Mouse (Mus musculus) heart, embryonic 16.5 days (tissue): Measurements from ENCODE around the gene Cnga4. TPM values are rescaled to one million over a fixed set of nuclear protein-coding genes. Genes with fewer than 3 reads are reported as not detected.
A peak's percentile ranks its signal among the peaks of the same experiment; 100 is the strongest.

Source experiments
- ATAC-seq: fragments of 200-750 bp; cut with Nextera tagmentation; replicated peaks from 2 replicates; pipeline ENCODE4 v1.8.0; 2017; ENCODE audit warnings: moderate number of reproducible peaks; ENCODE audit not compliant: insufficient read depth, low FRiP score; ENCODE audit errors: extremely low read depth
- H3K27ac ChIP-seq: fragments of 300-500 bp; sonication (generic); 2 replicates; pipeline ENCODE4 v1.5.1; 2014; ENCODE audit warnings: mild to moderate bottlenecking, low read length, control low read depth, moderate library complexity
- H3K27me3 ChIP-seq: fragments of 300-500 bp; sonication (generic); 2 replicates; pipeline ENCODE4 v1.6.1; 2014; ENCODE audit warnings: low read length, mixed read lengths; ENCODE audit not compliant: control insufficient read depth, insufficient read depth
- H3K36me3 ChIP-seq: fragments of 300-500 bp; sonication (generic); 2 replicates; pipeline ENCODE4 v1.6.1; 2014; ENCODE audit not compliant: control insufficient read depth, insufficient read depth
- H3K4me1 ChIP-seq: fragments of 300-500 bp; sonication (generic); 2 replicates; pipeline ENCODE4 v1.6.1; 2014; ENCODE audit warnings: low read length, mixed read lengths; ENCODE audit not compliant: control insufficient read depth, insufficient read depth
- H3K4me2 ChIP-seq: fragments of 300-500 bp; sonication (generic); 2 replicates; pipeline ENCODE4 v1.6.1; 2014; ENCODE audit warnings: low read depth, mild to moderate bottlenecking, control low read depth, low read length
- H3K4me3 ChIP-seq: fragments of 300-500 bp; sonication (generic); 2 replicates; pipeline ENCODE4 v1.5.1; 2014; ENCODE audit warnings: mild to moderate bottlenecking, control low read depth, low read length
- H3K9ac ChIP-seq: fragments of 300-500 bp; sonication (generic); 2 replicates; pipeline ENCODE4 v1.6.1; 2014; ENCODE audit warnings: low read length, control low read depth
- H3K9me3 ChIP-seq: fragments of 300-500 bp; sonication (generic); replicated peaks from 2 replicates; pipeline ENCODE4 v1.6.1; 2016; ENCODE audit warnings: low read length; ENCODE audit not compliant: control insufficient read depth
- WGBS: fragments of 180-500 bp; shearing (Covaris S2); extraction: QIAGEN DNeasy Blood & Tissue Kit; methylation state at CpG from one replicate; pipeline ENCODE4 v1.1.7; 2014; 5-methylcytosine and 5-hydroxymethylcytosine counted together
- polyA plus RNA-seq: library from polyadenylated mRNA; unstranded; fragments of >200 nt; fragmentation: Nextera tagmentation; extraction: Ambion mirVana; gene quantifications from 2 replicates; pipeline ENCODE4 v1.2.1, GENCODE M21; 2015

Cnga4 gene
- polyA plus RNA-seq, 1 experiment from 2014 or later, result 0.05 TPM

DNA sequence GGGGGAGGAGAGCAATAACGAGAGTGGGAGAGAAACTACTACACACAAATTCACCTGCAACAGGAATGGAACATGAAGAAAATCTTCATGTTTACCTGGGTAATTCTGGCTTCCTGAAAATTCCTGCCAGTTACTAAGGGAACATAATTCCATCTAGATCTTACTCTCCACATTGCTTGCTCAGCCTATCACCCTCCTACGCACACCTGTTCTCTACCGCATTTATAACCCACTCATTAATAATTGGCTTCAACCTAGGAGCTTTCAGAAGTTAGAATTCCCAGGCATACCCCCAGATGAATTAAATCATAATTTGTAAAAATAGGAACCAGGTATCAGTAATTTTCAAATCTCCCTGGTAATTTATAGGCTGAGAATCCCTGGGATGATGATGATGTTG lies 30.4 kb upstream of the Cnga4 start:
- H3K27ac ChIP-seq, result peak overlapping the region; percentile 81
- no peak overlapping the region for H3K4me3 ChIP-seq
- H3K4me2 ChIP-seq, result no peak overlapping the region
- H3K9me3 ChIP-seq, result no peaks in the 10 kb centered on the region
- WGBS, result 82% methylated on average over 3 of the region's 3 CpGs
- H3K36me3 ChIP-seq, result peaks cover 21% of the 10 kb centered on the region
- H3K27me3 ChIP-seq, result no peaks in the 10 kb centered on the region
- H3K9ac ChIP-seq, result 0 out of 2 replicates have a peak overlapping the region, but pooled peaks have one; percentile 25
- H3K4me1 ChIP-seq, result peaks cover 9% of the 10 kb centered on the region
- no peak for ATAC-seq

DNA sequence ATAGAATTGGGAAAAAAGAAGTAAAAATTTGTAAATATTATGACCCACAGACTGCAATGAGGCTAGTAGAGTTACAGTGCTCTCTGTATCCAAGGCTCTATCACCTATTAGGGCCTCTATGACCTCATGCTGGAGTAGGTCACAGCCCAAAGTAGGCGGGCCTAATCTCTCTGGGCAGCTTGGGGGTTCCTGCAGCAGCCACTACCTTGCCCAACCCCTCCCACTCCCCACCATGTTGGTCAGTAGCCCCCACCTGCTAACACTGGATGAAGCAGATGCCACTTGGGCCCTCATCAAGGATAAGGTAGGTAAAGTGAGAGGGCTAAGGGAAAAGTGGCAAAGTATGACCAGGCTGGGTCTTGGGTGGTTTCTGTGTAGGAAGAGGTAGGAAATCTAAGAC lies 29.5 kb upstream of the Cnga4 start, which contains the start of gene Gm5901:
Gene Gm5901 (plus strand): TSS at position 173 of the 400 bp plus-strand sequence.
- Histone ChIP-seq H3K4me3 (no peak within 1 kb of the TSS), H3K36me3 (peaks cover 29% of the 10 kb centered on the region), H3K27ac (peak within 1 kb of the TSS; percentile 81), H3K9ac (no peak within 1 kb of the TSS), H3K9me3 (no peaks in the 10 kb centered on the region), H3K27me3 (no peaks in the 10 kb centered on the region), H3K4me1 (peaks cover 9% of the 10 kb centered on the region), H3K4me2 (no peak within 1 kb of the TSS)
- ATAC-seq, result no peak
- 71% methylated on average over 1 of the region's 1 CpGs for WGBS

DNA sequence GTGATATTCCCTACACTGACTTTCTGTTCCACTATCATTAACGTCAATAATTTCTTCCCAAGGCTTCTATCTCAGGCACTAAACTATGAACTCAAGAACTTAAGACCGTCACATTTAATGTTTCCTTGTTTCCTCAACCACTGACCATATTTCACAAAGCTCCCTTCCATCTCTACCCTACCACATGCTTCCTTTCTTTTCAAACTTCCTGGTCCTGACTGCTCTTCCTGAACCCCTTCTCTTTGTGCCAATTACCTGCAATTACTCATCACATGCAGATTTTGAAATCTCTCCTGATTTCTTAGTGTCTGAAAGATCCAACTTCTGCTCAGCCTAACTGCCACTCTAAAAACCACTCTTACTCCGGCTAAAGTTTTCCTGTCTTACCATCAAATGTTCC lies 24.0 kb upstream of the Cnga4 start:
- H3K4me2 ChIP-seq, result no peak overlapping the region
- peaks cover 64% of the 10 kb centered on the region for H3K36me3 ChIP-seq
- no peaks in the 10 kb centered on the region for H3K4me1 ChIP-seq
- H3K9ac ChIP-seq, result no peak overlapping the region
- no peaks in the 10 kb centered on the region for H3K27me3 ChIP-seq
- WGBS, result 92% methylated on average over 3 of the region's 3 CpGs
- no peak for ATAC-seq
- no peak overlapping the region for H3K4me3 ChIP-seq
- no peak overlapping the region for H3K27ac ChIP-seq
- no peaks in the 10 kb centered on the region for H3K9me3 ChIP-seq

DNA sequence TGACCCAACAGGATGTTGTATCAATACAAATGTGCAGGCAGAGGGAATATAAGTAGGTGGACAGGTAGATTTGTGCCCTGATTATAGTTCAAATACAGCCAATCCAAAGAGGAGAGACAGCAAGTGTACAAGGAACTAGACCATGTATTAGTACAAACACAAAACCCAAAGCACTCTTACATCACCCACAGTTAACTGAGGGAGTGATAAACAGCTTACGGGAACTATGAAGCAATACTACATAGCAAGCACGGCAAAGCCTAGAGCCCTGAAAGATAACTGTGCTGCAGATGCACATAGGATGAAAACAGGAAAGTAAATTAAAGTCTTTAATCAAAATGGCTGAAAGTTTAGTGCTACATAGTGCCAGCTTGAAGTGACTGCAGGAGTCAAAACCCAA lies 16.7 kb upstream of the Cnga4 start:
- peaks cover 61% of the 10 kb centered on the region for H3K36me3 ChIP-seq
- no peak overlapping the region for H3K4me3 ChIP-seq
- no peaks in the 10 kb centered on the region for H3K9me3 ChIP-seq
- no peak for ATAC-seq
- no peak overlapping the region for H3K9ac ChIP-seq
- no peak overlapping the region for H3K27ac ChIP-seq
- 95% methylated on average over 2 of the region's 2 CpGs for WGBS
- no peak overlapping the region for H3K4me2 ChIP-seq
- H3K4me1 ChIP-seq, result no peaks in the 10 kb centered on the region
- no peaks in the 10 kb centered on the region for H3K27me3 ChIP-seq

DNA sequence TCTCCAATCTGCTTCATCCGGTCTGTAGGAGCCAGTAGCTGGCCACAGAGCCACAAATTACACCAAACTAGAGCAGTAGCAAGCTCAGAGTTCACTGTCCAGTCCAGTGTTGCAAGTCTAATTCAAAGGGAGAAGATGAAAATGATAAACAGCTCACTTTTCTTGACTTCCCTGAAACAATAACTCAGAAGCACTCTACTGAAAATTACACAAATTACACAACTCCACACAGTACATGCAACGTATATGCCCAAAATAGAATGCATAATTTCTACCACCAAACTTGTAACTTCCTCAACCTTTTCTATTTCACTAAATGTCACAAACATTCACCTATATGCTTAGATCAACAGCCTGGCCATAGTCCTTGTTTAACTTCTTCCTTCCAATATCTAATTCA lies 14.1 kb upstream of the Cnga4 start:
- Histone ChIP-seq H3K36me3 (peaks cover 41% of the 10 kb centered on the region), H3K4me1 (no peaks in the 10 kb centered on the region), H3K27me3 (no peaks in the 10 kb centered on the region), H3K9ac (no peak overlapping the region), H3K4me3 (no peak overlapping the region), H3K27ac (no peak overlapping the region), H3K4me2 (no peak overlapping the region), H3K9me3 (no peaks in the 10 kb centered on the region)
- no peak for ATAC-seq
- 85% methylated on average over 2 of the region's 2 CpGs for WGBS

DNA sequence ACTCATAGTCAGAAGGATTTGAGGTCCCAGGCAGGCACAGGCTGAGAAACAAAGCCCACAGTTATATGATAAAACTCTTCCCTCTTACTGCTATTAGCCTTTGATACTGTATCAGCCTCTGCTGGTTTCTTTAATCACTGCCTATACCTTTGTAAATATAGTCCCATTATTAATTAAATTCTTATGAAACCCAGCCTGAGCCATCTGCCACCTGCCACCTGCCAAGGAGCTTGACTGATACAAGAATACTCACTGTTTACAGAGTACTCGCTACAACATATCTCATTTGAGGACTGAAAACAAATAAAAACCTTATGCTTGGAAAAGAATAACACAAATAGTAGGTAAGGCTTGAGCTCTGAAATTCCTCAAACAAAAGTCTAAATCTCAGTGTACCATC lies 9.8 kb upstream of the Cnga4 start:
- WGBS, result 87% methylated on average over 1 of the region's 1 CpGs
- Histone ChIP-seq H3K9me3 (no peaks in the 10 kb centered on the region), H3K36me3 (peaks cover 9% of the 10 kb centered on the region), H3K27ac (no peak overlapping the region), H3K4me2 (no peak overlapping the region), H3K4me3 (no peak overlapping the region), H3K9ac (no peak overlapping the region), H3K27me3 (no peaks in the 10 kb centered on the region), H3K4me1 (peaks cover 16% of the 10 kb centered on the region)
- no peak for ATAC-seq

DNA sequence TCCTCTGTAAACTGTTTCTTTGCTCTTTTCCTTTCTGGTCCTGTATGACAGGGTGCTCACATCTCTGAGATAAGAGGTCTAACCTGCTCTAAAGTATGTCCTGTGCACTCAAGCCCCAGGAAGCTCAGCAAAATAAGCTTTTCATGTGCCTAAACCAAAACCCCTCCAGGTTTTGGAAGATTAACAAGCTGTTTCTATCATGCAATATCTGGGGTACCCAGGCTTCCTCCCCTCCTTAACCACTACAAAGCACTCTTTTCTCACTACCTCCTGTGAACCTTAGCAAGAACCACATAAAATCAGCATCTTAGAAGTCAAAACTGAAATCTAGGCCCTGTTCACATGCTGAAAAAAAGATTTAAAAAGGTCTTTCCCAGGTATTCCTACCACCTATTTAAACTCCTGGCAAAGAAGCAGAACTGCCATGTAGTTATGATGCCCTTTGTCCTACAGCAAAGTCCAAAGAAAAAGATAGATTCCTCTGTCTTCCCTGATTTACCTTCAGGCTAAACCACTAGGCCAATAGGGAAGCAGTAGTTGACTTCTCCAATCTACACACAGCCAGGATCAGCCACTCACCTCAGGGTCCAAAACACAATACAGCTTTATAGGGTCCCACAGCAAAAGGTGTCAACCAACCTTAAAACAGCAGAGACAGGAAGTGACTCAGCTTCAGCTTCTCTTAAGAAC lies 9.1 kb upstream of the Cnga4 start:
- ATAC-seq, result no peak
- H3K27ac ChIP-seq, result no peak overlapping the region
- no peak overlapping the region for H3K4me2 ChIP-seq
- H3K4me1 ChIP-seq, result peaks cover 16% of the 10 kb centered on the region
- H3K36me3 ChIP-seq, result peaks cover 3% of the 10 kb centered on the region; the same call in 1 of the 2 replicates
- no peaks in the 10 kb centered on the region for H3K9me3 ChIP-seq
- no peak overlapping the region for H3K4me3 ChIP-seq
- H3K9ac ChIP-seq, result no peak overlapping the region
- no peaks in the 10 kb centered on the region for H3K27me3 ChIP-seq

DNA sequence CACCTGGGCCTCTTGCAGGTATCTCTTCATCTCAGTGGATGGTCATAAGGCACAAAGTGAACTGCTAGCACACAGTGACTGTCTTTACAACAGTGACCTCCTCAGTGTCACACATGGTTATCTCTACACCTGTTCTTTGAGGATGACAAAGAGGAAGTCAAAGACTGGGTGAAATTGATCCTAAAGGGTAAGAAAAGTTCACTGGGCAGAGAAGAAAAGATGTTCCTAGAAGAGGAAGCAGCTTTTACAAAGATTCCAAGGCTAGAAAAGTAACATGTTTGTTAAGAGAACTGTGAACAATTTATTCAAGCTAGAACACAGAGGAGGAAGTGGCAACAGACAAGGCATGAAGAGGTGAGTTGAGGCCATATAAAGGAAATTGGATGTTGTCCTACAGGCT lies 8.2 kb upstream of the Cnga4 start:
- no peak overlapping the region for H3K4me2 ChIP-seq
- H3K27ac ChIP-seq, result no peak overlapping the region
- no peaks in the 10 kb centered on the region for H3K9me3 ChIP-seq
- peaks cover 16% of the 10 kb centered on the region for H3K4me1 ChIP-seq
- H3K9ac ChIP-seq, result no peak overlapping the region
- no peak for ATAC-seq
- H3K27me3 ChIP-seq, result no peaks in the 10 kb centered on the region
- H3K4me3 ChIP-seq, result no peak overlapping the region
- H3K36me3 ChIP-seq, result peaks cover 3% of the 10 kb centered on the region; the same call in 1 of the 2 replicates

DNA sequence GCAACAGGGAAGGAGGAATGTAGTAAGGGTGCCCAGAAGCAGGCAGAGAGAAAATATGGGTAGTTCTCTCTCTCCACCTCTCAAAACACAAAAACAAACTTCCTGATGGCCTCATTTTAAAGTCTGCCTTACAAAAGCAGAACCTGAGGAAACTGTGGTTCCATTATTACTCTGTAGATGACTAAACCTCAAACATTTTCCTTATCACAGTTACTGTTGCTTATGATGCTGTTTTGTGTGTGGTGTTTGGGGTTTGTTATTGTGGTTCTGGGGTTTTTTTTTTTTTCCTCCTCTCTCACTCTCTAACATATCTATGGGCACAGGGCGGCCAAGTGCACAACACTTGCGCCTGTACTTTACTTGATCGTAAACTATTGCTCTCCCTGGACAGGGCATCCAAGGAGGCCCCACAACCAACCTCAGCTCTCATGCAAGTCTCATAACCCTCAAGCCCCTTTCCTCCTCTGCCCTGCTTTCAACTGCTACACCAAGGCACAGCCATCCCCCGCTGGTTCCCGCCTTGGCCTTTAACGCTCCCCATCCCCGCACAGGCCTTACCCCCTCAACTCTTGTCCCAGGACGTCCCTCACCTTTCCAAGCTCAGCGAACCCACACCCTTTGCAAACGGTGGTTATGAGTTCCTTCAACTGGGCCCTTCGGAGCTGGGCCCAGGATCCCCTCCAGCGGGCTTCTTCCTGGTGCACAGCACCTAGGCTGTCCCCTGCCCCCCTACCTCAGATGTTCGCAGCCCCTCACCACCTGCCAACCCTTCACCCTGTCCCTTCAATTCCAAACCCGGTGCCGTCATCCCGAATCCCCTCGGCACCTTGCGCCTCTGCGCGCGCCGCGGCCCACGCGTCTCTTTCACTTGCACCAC lies 5.1 kb upstream of the Cnga4 start:
- WGBS, result under 1% methylated on average over 25 of the region's 25 CpGs
- Histone ChIP-seq H3K9me3 (no peaks in the 10 kb centered on the region), H3K27ac (peak overlapping the region; percentile 83), H3K4me1 (peaks cover 16% of the 10 kb centered on the region), H3K4me3 (peak overlapping the region; percentile 81), H3K4me2 (peak overlapping the region; percentile 79), H3K9ac (peak overlapping the region; percentile 90), H3K27me3 (no peaks in the 10 kb centered on the region), H3K36me3 (peaks cover 3% of the 10 kb centered on the region; the same call in 1 of the 2 replicates)
- ATAC-seq, result peak; percentile 1; the same call in 1 of the 2 replicates
